Mouse (Mus musculus) cerebellum, adult 18-20 months (tissue): ENCODE results near the gene Lyz2.
"Not testable (repeated sequence)": the region's sequence is repeated elsewhere in the genome, so short reads cannot be mapped to it uniquely, and the experiment has no call there.

Experiments
- DNase-seq, 2 experiments: peaks; one replicate each; pipeline ENCODE4 v3.0.0; 2021

Gene Lyz2

GRCm38 (mm10) chr10:117282049-117282448 lies at the start of gene Lyz2:
Gene Lyz2 (minus strand): TSS chr10:117282321.
- no peak for DNase-seq

- no peak for DNase-seq
These were observed 48.4 kb upstream of the Lyz2 start for GRCm38 (mm10) chr10:117330521-117330920.

GRCm38 (mm10) chr10:117323782-117324181 lies 41.7 kb upstream of the Lyz2 start:
- no peak for DNase-seq

- no peak for DNase-seq
These were observed 40.5 kb upstream of the Lyz2 start for GRCm38 (mm10) chr10:117322630-117323029.

- DNase-seq = no peak
These were observed 38.5 kb upstream of the Lyz2 start for GRCm38 (mm10) chr10:117320571-117320981.

GRCm38 (mm10) chr10:117316391-117316790 lies 34.3 kb upstream of the Lyz2 start:
- DNase-seq = no peak

GRCm38 (mm10) chr10:117313133-117313532 lies 31.0 kb upstream of the Lyz2 start:
- no peak for DNase-seq

- DNase-seq = no peak
These were observed 30.0 kb upstream of the Lyz2 start for GRCm38 (mm10) chr10:117312168-117312567.

GRCm38 (mm10) chr10:117304371-117304770 lies 22.2 kb upstream of the Lyz2 start:
- no peak for DNase-seq

GRCm38 (mm10) chr10:117301688-117302087 lies 19.6 kb upstream of the Lyz2 start:
- no peak for DNase-seq

- no peak for DNase-seq
These were observed 17.9 kb upstream of the Lyz2 start for GRCm38 (mm10) chr10:117299901-117300520.

- no peak for DNase-seq
These were observed 17.0 kb upstream of the Lyz2 start for GRCm38 (mm10) chr10:117299106-117299505.

GRCm38 (mm10) chr10:117298336-117298735 lies 16.2 kb upstream of the Lyz2 start:
- no peak for DNase-seq

GRCm38 (mm10) chr10:117292671-117293070 lies 10.6 kb upstream of the Lyz2 start, which contains the start of gene Lyz1:
Gene Lyz1 (minus strand): TSS chr10:117292868.
- no peak for DNase-seq

GRCm38 (mm10) chr10:117290936-117291335 lies 8.8 kb upstream of the Lyz2 start:
- not testable (repeated sequence) for DNase-seq

- DNase-seq = no peak
These were observed 8.1 kb upstream of the Lyz2 start for GRCm38 (mm10) chr10:117290046-117290870.

GRCm38 (mm10) chr10:117289034-117289505 lies 6.9 kb upstream of the Lyz2 start:
- DNase-seq = not testable (repeated sequence)

- no peak for DNase-seq
These were observed 6.3 kb upstream of the Lyz2 start for GRCm38 (mm10) chr10:117288197-117289033.

- DNase-seq = no peak
These were observed 5.2 kb upstream of the Lyz2 start for GRCm38 (mm10) chr10:117287226-117287850.

- DNase-seq = no peak
These were observed 4.3 kb upstream of the Lyz2 start for GRCm38 (mm10) chr10:117286366-117286970.

- DNase-seq = not testable (repeated sequence)
These were observed 3.5 kb upstream of the Lyz2 start for GRCm38 (mm10) chr10:117285584-117285983.
